8 mouse cellular contexts compared by ENCODE assay signal in genomic region chr6:7843726-7844411, GRCm38 (mm10). TPM values are rescaled to one million over a fixed set of nuclear protein-coding genes. Genes with fewer than 3 reads are reported as not detected.
A peak's percentile ranks its signal among the peaks of the same experiment; 100 is the strongest.
DNase-seq lines count a peak whose midpoint lies in the region; ATAC-seq and TF ChIP-seq lines count a peak whose summit lies in the region.

No protein-coding gene starts in this region.

- H3K4me1 ChIP-seq in liver, adult 2 months (ENCODE audit: control insufficient read depth, insufficient read depth, low read length) = peaks cover 15% of the 10 kb centered on the region
- H3K4me1 ChIP-seq in midbrain, embryonic 12.5 days = 0 out of 2 replicates have a peak, but pooled peaks cover 6% of the 10 kb centered on the region

- TF ChIP-seq CTCF in liver, adult 2 months (IDR thresholded peaks at IDR 0.05; ENCODE audit: low read depth, low read length) = no peak

- H3K36me3 ChIP-seq in liver, adult 2 months (ENCODE audit: control insufficient read depth, insufficient read depth, low read length) = no peaks in the 10 kb centered on the region
- H3K36me3 ChIP-seq in midbrain, embryonic 12.5 days = no peaks in the 10 kb centered on the region

- no peak overlapping the region for H3K27ac ChIP-seq in liver, adult 2 months (replicated peaks; ENCODE audit: insufficient read depth, low read depth, low read length)
- no peak overlapping the region for H3K27ac ChIP-seq in midbrain, embryonic 12.5 days (replicated peaks)

- H3K4me3 ChIP-seq in liver, adult 2 months (ENCODE audit: insufficient read depth, low read depth, low read length) = peak overlapping the region; percentile 94; the same call in 1 of the 2 replicates
- H3K4me3 ChIP-seq in midbrain, embryonic 12.5 days = peak overlapping the region; percentile 84

- WGBS in liver, adult 2 months = 65% methylated on average over 10 of the region's 10 CpGs
- WGBS in midbrain, embryonic 12.5 days = 69% methylated on average over 10 of the region's 10 CpGs

- peaks cover 15% of the 10 kb centered on the region; the same call in 1 of the 2 replicates for H3K79me2 ChIP-seq in liver, adult 2 months (ENCODE audit: control insufficient read depth, insufficient read depth, low read length)

- H3K4me2 ChIP-seq in midbrain, embryonic 12.5 days (replicated peaks) = peak overlapping the region; percentile 67

- no peak for TF ChIP-seq POLR2A in liver, adult 2 months (IDR thresholded peaks at IDR 0.05; ENCODE audit: extremely low read depth, insufficient read depth, low read length)

- ATAC-seq in common myeloid progenitor, adult 5-6 weeks (replicated peaks; ENCODE audit: low read depth, poor library complexity, severe bottlenecking) = peak; percentile 39
- peak; percentile 7; the same call in 1 of the 2 replicates for ATAC-seq in midbrain, embryonic 12.5 days (ENCODE audit: low FRiP score, low read depth)

- no peaks in the 10 kb centered on the region for H3K9me3 ChIP-seq in midbrain, embryonic 12.5 days

- H3K9ac ChIP-seq in liver, adult 2 months (ENCODE audit: low read depth, low read length) = no peak overlapping the region
- H3K9ac ChIP-seq in midbrain, embryonic 12.5 days (replicated peaks) = no peak overlapping the region

- DNase-seq in liver, adult 2 months (ENCODE audit: extremely low read depth, low read depth, low spot score) = no peak
- no peak for DNase-seq in liver
- DNase-seq in induced T-regulatory cell, adult 2 months (ENCODE audit: low read depth) = peak; percentile 80
- peak; percentile 76 for DNase-seq in thymus, postnatal 4 days
- no peak for DNase-seq in left cerebral cortex, adult 11 months (ENCODE audit: low spot score)
- DNase-seq in frontal cortex, postnatal 14 days (ENCODE audit: low spot score in 2 of 2) = no peak

- H3K27me3 ChIP-seq in liver, adult 2 months (ENCODE audit: control insufficient read depth, insufficient read depth, low read length) = no peaks in the 10 kb centered on the region
- H3K27me3 ChIP-seq in midbrain, embryonic 12.5 days = no peaks in the 10 kb centered on the region

RNA-seq across cellular contexts. Expression of gene C1galt1, which starts 0.8 kb away (rescaled TPM):
- total RNA-seq in liver, adult 2 months (2014; rRNA removed) = 29.8 and 31.7 TPM in 2 replicates
- 4.7 and 5.1 TPM in 2 replicates for polyA plus RNA-seq in liver, adult 2 months (2012; rRNA removed)
- total RNA-seq in common myeloid progenitor, adult 5-6 weeks (2017) = 37.0 and 40.9 TPM in 2 replicates
- polyA plus RNA-seq in midbrain, embryonic 12.5 days (2016; fragmentation: Nextera tagmentation; extraction: Ambion mirVana) = 1.4 and 1.5 TPM in 2 replicates

Comparison
In these comparisons a context has a peak if more than half of its experiments do, and no peak if none do; other contexts are left out.
1. DNase-seq: peak in induced T-regulatory cell, adult 2 months (single experiment) and thymus, postnatal 4 days (single experiment); none in liver, adult 2 months (single experiment), liver (single experiment), left cerebral cortex, adult 11 months (single experiment) and frontal cortex, postnatal 14 days (0 of 2).